Mouse (Mus musculus) hindbrain, embryonic 12.5 days (tissue): ENCODE measurements around the gene Rubcn. TPM values are rescaled to one million over a fixed set of nuclear protein-coding genes. Genes with fewer than 3 reads are reported as not detected.
A peak's percentile ranks its signal among the peaks of the same experiment; 100 is the strongest.

ENCODE experiments used
- ATAC-seq: fragments of 200-750 bp; cut with Nextera tagmentation; 2 replicates; pipeline ENCODE4 v1.8.0; 2017; ENCODE audit warnings: moderate TSS enrichment; ENCODE audit not compliant: low FRiP score
- H3K27ac ChIP-seq: fragments of 300-500 bp; sonication (generic); 2 replicates; pipeline ENCODE4 v1.5.1; 2016; ENCODE audit warnings: mild to moderate bottlenecking
- H3K27me3 ChIP-seq: fragments of 300-500 bp; sonication (generic); 2 replicates; pipeline ENCODE4 v1.6.1; 2016; ENCODE audit warnings: mild to moderate bottlenecking
- H3K36me3 ChIP-seq: fragments of 300-500 bp; sonication (generic); 2 replicates; pipeline ENCODE4 v1.6.1; 2016; ENCODE audit warnings: mild to moderate bottlenecking
- H3K4me1 ChIP-seq: fragments of 300-500 bp; sonication (generic); 2 replicates; pipeline ENCODE4 v1.6.1; 2016
- H3K4me2 ChIP-seq: fragments of 300-500 bp; sonication (generic); replicated peaks from 2 replicates; pipeline ENCODE4 v1.6.1; 2016; ENCODE audit warnings: mild to moderate bottlenecking
- H3K4me3 ChIP-seq: fragments of 300-500 bp; sonication (generic); 2 replicates; pipeline ENCODE4 v1.5.1; 2016; ENCODE audit warnings: mild to moderate bottlenecking
- H3K9ac ChIP-seq: fragments of 300-500 bp; sonication (generic); 2 replicates; pipeline ENCODE4 v1.6.1; 2016; ENCODE audit warnings: mild to moderate bottlenecking, moderate library complexity
- H3K9me3 ChIP-seq: fragments of 300-500 bp; sonication (generic); replicated peaks from 2 replicates; pipeline ENCODE4 v1.6.1; 2016; ENCODE audit warnings: mild to moderate bottlenecking
- WGBS: fragments of 180-500 bp; shearing (Covaris S2); methylation state at CpG from one replicate; pipeline ENCODE4 v1.1.7; 2016; 5-methylcytosine and 5-hydroxymethylcytosine counted together
- polyA plus RNA-seq: library from polyadenylated mRNA; unstranded; fragments of >200 nt; fragmentation: Nextera tagmentation; extraction: Ambion mirVana; gene quantifications from 2 replicates; pipeline ENCODE4 v1.2.1, GENCODE M21; 2016

Rubcn gene
- polyA plus RNA-seq, 1 experiment from 2014 or later, result 30.1 TPM

DNA sequence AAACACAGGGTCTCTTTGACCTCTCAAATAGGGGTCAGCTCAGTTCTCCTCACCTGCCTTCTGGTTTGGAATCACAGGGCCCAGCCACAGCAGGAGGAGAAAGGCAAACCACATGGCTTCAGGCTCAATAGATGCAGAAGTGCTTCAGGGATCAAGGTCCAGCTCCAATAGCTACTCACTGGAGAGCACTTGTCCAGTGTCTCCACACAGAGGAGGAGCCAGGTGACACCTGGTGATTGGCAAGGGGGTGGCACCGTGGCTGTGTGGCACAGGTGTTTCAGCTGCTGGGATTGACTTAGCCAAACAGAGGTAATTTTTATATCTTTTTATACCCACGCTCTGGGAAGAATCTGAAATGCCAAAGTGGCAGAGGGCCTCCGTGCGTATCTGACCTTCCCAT is 67.2 kb downstream of the Rubcn start, which contains the start of gene Smbd1:
TSS of gene Smbd1 (minus strand) at position 157 of the 400 bp plus-strand sequence.
- ATAC-seq, result no peak
- Histone ChIP-seq H3K36me3 (no peaks in the 10 kb centered on the region), H3K4me2 (no peak within 1 kb of the TSS)

GRCm38 (mm10) chr16:32807408-32808185 is 70.0 kb downstream of the Rubcn start:
- 54% methylated on average over 8 of the region's 8 CpGs for WGBS
- Histone ChIP-seq H3K27ac (no peak overlapping the region), H3K27me3 (0 out of 2 replicates have a peak, but pooled peaks cover 2% of the 10 kb centered on the region), H3K4me3 (no peak overlapping the region), H3K36me3 (no peaks in the 10 kb centered on the region), H3K9me3 (no peaks in the 10 kb centered on the region), H3K4me2 (no peak overlapping the region), H3K4me1 (0 out of 2 replicates have a peak, but pooled peaks cover 5% of the 10 kb centered on the region), H3K9ac (no peak overlapping the region)
- ATAC-seq, result no peak

More for the DNA sequence above, 67.2 kb downstream of the Rubcn start, which contains the start of gene Smbd1:
- Histone ChIP-seq H3K4me3 (no peak within 1 kb of the TSS), H3K27ac (no peak within 1 kb of the TSS), H3K9ac (no peak within 1 kb of the TSS), H3K27me3 (peaks cover 2% of the 10 kb centered on the region; the same call in 1 of the 2 replicates), H3K9me3 (no peaks in the 10 kb centered on the region), H3K4me1 (peaks cover 17% of the 10 kb centered on the region)
- 89% methylated on average over 4 of the region's 4 CpGs for WGBS

GRCm38 (mm10) chr16:32805151-32805550 is 72.4 kb downstream of the Rubcn start:
- H3K4me2 ChIP-seq, result no peak overlapping the region
- no peaks in the 10 kb centered on the region for H3K9me3 ChIP-seq
- ATAC-seq, result no peak
- WGBS, result 88% methylated on average over 7 of the region's 7 CpGs
- H3K4me1 ChIP-seq, result 0 out of 2 replicates have a peak, but pooled peaks cover 5% of the 10 kb centered on the region
- no peak overlapping the region for H3K27ac ChIP-seq
- H3K36me3 ChIP-seq, result no peaks in the 10 kb centered on the region
- no peak overlapping the region for H3K4me3 ChIP-seq
- no peak overlapping the region for H3K9ac ChIP-seq
- 0 out of 2 replicates have a peak, but pooled peaks cover 2% of the 10 kb centered on the region for H3K27me3 ChIP-seq

- Histone ChIP-seq H3K4me2 (no peak overlapping the region), H3K36me3 (no peaks in the 10 kb centered on the region), H3K27me3 (0 out of 2 replicates have a peak, but pooled peaks cover 2% of the 10 kb centered on the region), H3K4me3 (no peak overlapping the region), H3K9me3 (no peaks in the 10 kb centered on the region), H3K27ac (no peak overlapping the region), H3K4me1 (0 out of 2 replicates have a peak, but pooled peaks cover 5% of the 10 kb centered on the region), H3K9ac (no peak overlapping the region)
- no peak for ATAC-seq
- 45% methylated on average over 5 of the region's 5 CpGs for WGBS
Observed at GRCm38 (mm10) chr16:32803901-32804300, 73.7 kb downstream of the Rubcn start.

- no peak for ATAC-seq
- H3K9ac ChIP-seq, result no peak overlapping the region
- no peak overlapping the region for H3K4me3 ChIP-seq
- WGBS, result 62% methylated on average over 6 of the region's 6 CpGs
- no peak overlapping the region for H3K27ac ChIP-seq
- no peak overlapping the region for H3K4me2 ChIP-seq
- H3K36me3 ChIP-seq, result no peaks in the 10 kb centered on the region
- H3K9me3 ChIP-seq, result no peaks in the 10 kb centered on the region
- H3K27me3 ChIP-seq, result 0 out of 2 replicates have a peak, but pooled peaks cover 2% of the 10 kb centered on the region
- 0 out of 2 replicates have a peak, but pooled peaks cover 5% of the 10 kb centered on the region for H3K4me1 ChIP-seq
Observed at GRCm38 (mm10) chr16:32803252-32803853, 74.2 kb downstream of the Rubcn start.

DNA sequence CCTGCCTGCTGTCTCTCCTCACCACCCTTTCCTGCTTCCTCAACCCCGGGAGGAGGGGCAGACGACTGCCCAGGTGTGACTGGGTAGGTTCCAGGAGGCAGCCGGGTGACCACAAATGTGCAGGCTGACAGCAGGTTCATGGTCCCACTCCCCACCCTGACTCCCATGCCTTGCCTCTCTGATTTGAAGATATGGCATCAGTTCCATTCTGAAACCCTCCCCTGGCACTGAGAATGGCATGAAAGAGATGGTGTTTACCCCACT is 80.2 kb downstream of the Rubcn start, which contains the start of gene Muc20:
TSS of gene Muc20 (minus strand) at position 10 of the 264 bp plus-strand sequence.
- Histone ChIP-seq H3K4me2 (no peak within 1 kb of the TSS), H3K9ac (no peak within 1 kb of the TSS), H3K4me3 (no peak within 1 kb of the TSS), H3K36me3 (no peaks in the 10 kb centered on the region), H3K4me1 (0 out of 2 replicates have a peak, but pooled peaks cover 4% of the 10 kb centered on the region), H3K9me3 (no peaks in the 10 kb centered on the region), H3K27me3 (no peaks in the 10 kb centered on the region), H3K27ac (no peak within 1 kb of the TSS)
- WGBS, result 85% methylated on average over 3 of the region's 3 CpGs
- ATAC-seq, result no peak

DNA sequence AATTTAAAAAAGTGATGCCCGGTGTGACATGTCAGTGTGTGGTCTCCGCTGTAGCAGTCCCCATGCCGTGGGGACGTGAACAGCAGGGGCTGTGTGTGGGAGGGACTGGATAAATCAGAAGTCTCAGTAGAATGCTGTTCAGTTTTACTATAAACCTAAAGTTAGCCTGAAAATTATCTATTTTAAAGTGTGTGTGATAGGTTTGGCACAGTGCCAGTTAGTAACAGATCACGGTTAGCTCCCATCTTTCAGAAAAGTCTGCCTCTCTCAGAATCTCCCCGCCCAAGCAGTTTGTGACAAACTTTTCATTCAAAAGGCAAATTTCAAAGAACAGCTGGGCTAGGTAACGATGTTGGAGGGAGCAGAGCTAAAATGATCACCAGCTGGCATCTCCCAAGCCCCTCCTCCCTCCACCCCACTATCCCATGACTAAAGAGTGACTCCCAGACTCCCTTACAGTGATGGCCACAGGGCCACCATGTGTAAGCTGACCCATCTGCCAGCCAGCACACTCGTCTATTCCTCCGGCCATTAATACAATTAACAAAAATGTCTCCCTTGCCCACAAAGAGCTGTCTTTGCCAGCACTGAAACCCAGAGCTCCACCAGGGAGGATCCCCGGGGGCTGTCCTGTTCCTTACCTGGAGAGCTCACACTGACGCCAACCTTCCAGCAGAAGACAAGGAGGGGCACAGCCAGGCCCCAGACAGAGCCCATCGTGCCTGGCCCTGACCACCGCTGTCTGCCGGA is 80.7 kb downstream of the Rubcn start:
- H3K27me3 ChIP-seq, result no peaks in the 10 kb centered on the region
- 0 out of 2 replicates have a peak, but pooled peaks cover 4% of the 10 kb centered on the region for H3K4me1 ChIP-seq
- H3K4me2 ChIP-seq, result no peak overlapping the region
- H3K9me3 ChIP-seq, result no peaks in the 10 kb centered on the region
- H3K36me3 ChIP-seq, result no peaks in the 10 kb centered on the region
- no peak overlapping the region for H3K4me3 ChIP-seq
- WGBS, result 66% methylated on average over 14 of the region's 14 CpGs
- H3K27ac ChIP-seq, result no peak overlapping the region
- no peak overlapping the region for H3K9ac ChIP-seq
- ATAC-seq, result no peak

- no peaks in the 10 kb centered on the region for H3K36me3 ChIP-seq
- no peak overlapping the region for H3K4me2 ChIP-seq
- no peak for ATAC-seq
- 0 out of 2 replicates have a peak, but pooled peaks cover 4% of the 10 kb centered on the region for H3K4me1 ChIP-seq
- H3K9me3 ChIP-seq, result no peaks in the 10 kb centered on the region
- no peak overlapping the region for H3K9ac ChIP-seq
- H3K27me3 ChIP-seq, result no peaks in the 10 kb centered on the region
- no peak overlapping the region for H3K4me3 ChIP-seq
- WGBS, result 90% methylated on average over 1 of the region's 1 CpGs
- H3K27ac ChIP-seq, result no peak overlapping the region
Observed at GRCm38 (mm10) chr16:32795177-32795576, 82.4 kb downstream of the Rubcn start.

DNA sequence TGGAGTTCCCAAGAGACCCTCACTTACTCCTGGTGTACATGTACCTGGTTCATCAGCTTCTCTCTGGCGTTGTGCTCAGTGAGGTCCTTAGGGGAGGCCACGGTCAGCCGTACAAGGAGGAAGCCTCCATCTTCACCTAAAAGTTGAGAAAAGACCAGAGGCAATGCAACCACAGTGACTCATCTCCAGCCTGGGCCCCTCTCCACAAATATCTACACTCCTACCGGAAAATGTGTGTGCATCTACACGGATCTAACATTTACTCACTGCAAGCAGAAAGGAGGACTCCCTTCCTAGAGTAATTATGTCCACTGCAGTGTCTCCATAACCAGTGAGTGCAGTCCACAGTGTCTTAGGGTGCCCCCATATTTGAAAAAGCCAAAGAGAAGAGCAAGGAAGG is 87.5 kb downstream of the Rubcn start:
- no peaks in the 10 kb centered on the region for H3K27me3 ChIP-seq
- ATAC-seq, result no peak
- no peak overlapping the region for H3K9ac ChIP-seq
- no peaks in the 10 kb centered on the region for H3K4me1 ChIP-seq
- peaks cover 4% of the 10 kb centered on the region; the same call in 1 of the 2 replicates for H3K9me3 ChIP-seq
- H3K4me2 ChIP-seq, result no peak overlapping the region
- no peak overlapping the region for H3K27ac ChIP-seq
- H3K36me3 ChIP-seq, result no peaks in the 10 kb centered on the region
- H3K4me3 ChIP-seq, result no peak overlapping the region
- 92% methylated on average over 5 of the region's 5 CpGs for WGBS

DNA sequence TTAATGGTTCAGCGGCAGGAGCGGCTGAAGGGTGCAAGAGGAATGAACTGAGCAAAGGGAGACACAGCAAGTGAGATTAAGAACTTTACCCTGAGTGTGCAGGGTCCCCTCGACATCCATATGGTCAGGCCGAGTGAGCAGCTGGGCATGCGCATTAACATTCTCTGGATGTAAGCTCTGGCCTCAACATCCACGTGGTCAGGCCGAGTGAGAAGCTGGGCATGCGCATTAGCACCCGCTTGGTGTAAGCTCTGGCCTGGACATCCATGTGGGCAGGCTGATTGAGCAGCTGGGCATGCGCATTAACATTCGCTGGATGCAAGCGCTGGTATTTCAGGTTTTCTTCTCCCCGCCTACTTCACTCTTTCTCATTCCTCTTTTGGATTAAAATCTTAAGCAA is 92.7 kb downstream of the Rubcn start:
- H3K4me2 ChIP-seq, result no peak overlapping the region
- 0 out of 2 replicates have a peak, but pooled peaks have one; percentile 50 for ATAC-seq
- H3K27me3 ChIP-seq, result no peaks in the 10 kb centered on the region
- H3K36me3 ChIP-seq, result no peaks in the 10 kb centered on the region
- no peak overlapping the region for H3K27ac ChIP-seq
- H3K9me3 ChIP-seq, result peaks cover 4% of the 10 kb centered on the region; the same call in 1 of the 2 replicates
- 0 out of 2 replicates have a peak, but pooled peaks cover 4% of the 10 kb centered on the region for H3K4me1 ChIP-seq
- H3K4me3 ChIP-seq, result no peak overlapping the region
- H3K9ac ChIP-seq, result no peak overlapping the region
- WGBS, result 66% methylated on average over 13 of the region's 13 CpGs

DNA sequence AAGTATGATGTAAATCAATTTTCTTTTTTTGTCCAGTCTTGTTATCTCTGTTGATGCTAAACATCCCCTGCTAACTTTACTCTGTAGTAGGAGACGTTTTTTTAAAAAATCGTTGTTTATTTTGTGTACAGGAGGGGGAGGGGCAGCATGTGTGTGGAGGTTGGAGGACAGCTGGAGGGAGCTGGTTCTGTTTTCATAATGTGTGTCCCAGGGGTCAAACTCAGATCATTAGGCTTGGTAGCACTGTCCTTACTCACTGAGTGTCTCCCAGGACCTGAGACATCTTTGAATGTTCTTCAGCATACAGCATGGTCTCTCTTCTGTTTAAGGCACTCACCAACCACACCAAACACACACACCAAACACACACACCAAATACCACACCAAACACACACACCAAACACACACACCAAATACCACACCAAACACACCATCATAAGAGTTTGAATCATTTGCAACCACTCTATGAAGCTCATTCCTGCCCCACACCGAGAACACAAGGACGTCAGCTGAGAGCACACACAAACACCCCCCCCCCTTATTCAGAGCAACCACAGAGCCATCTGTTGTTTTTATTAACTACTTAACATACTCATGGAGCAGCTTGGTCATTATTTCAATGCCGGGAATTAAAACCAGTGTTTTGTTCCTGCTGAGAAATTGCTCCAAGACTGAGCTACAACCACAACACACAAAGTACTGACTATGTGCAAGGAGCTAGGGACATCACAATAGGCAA is 94.1 kb downstream of the Rubcn start:
- Histone ChIP-seq H3K4me3 (no peak overlapping the region), H3K27me3 (no peaks in the 10 kb centered on the region), H3K27ac (no peak overlapping the region), H3K4me1 (0 out of 2 replicates have a peak, but pooled peaks cover 4% of the 10 kb centered on the region), H3K9ac (no peak overlapping the region), H3K4me2 (no peak overlapping the region), H3K9me3 (peaks cover 2% of the 10 kb centered on the region; the same call in 1 of the 2 replicates), H3K36me3 (no peaks in the 10 kb centered on the region)
- 47% methylated on average over 5 of the region's 5 CpGs for WGBS
- ATAC-seq, result 0 out of 2 replicates have a peak, but pooled peaks have one; percentile 46
